Mouse (Mus musculus) CH12.LX (cell line): ENCODE results near the gene Mamdc4. TPM values are rescaled to one million over a fixed set of nuclear protein-coding genes. Genes with fewer than 3 reads are reported as not detected.

Source experiments
- DNase-seq: peaks from one replicate; pipeline ENCODE4 v3.0.0-alpha.2; 2013; ENCODE audit errors: extremely low read depth
- H3K27ac ChIP-seq: 2 replicates; pipeline ENCODE4 v1.5.1; 2012; ENCODE audit warnings: low read depth, mild to moderate bottlenecking, control low read depth, moderate library complexity; ENCODE audit not compliant: insufficient read depth
- H3K27me3 ChIP-seq: replicated peaks from 2 replicates; pipeline ENCODE3; 2012; ENCODE audit warnings: inconsistent platforms
- H3K36me3 ChIP-seq, 2 experiments: replicated peaks in 1 of 2; 2 replicates each; pipeline versions ENCODE3 to v1.6.1; 2012; ENCODE audit warnings: inconsistent platforms in 1 of 2, low read length in 1 of 2, mild to moderate bottlenecking in 1 of 2, mixed read lengths in 1 of 2, moderate library complexity in 1 of 2; ENCODE audit not compliant: control insufficient read depth in 1 of 2, insufficient read depth in 1 of 2
- H3K4me1 ChIP-seq, 2 experiments: 2 replicates each; pipeline ENCODE4 v1.6.1; 2012; ENCODE audit warnings: inconsistent platforms in 1 of 2, moderate library complexity in 1 of 2; ENCODE audit not compliant: insufficient read depth in 2 of 2, control insufficient read depth in 1 of 2
- H3K4me2 ChIP-seq: 2 replicates; pipeline ENCODE4 v1.6.1; 2012; ENCODE audit warnings: low read depth, mild to moderate bottlenecking, control low read depth; ENCODE audit not compliant: poor library complexity, insufficient read depth, severe bottlenecking
- H3K4me3 ChIP-seq, 3 experiments: fragments of 150-350 bp in 1 of 3; sonication (generic) in 1 of 3; replicated peaks in 1 of 3; 2 replicates each; pipeline versions ENCODE3 to v1.5.1; 2011 to 2012; ENCODE audit warnings: low read depth in 2 of 3, low read length in 2 of 3, mild to moderate bottlenecking in 2 of 3, moderate library complexity in 2 of 3, control low read depth in 1 of 3, improper control_type of control experiment in 1 of 3, inconsistent platforms in 1 of 3, mixed read lengths in 1 of 3; ENCODE audit not compliant: poor library complexity in 1 of 3
- H3K79me2 ChIP-seq: replicated peaks from 2 replicates; pipeline ENCODE4 v1.6.1; 2012; ENCODE audit warnings: mild to moderate bottlenecking, moderate library complexity; ENCODE audit not compliant: control insufficient read depth, poor library complexity, insufficient read depth, severe bottlenecking; ENCODE audit errors: extremely low read depth
- H3K9ac ChIP-seq: 2 replicates; pipeline ENCODE4 v1.6.1; 2012; ENCODE audit warnings: low read depth, mild to moderate bottlenecking, control low read depth, moderate library complexity; ENCODE audit not compliant: insufficient read depth
- H3K9me3 ChIP-seq: replicated peaks from 2 replicates; pipeline ENCODE3; 2012; ENCODE audit warnings: low read length, inconsistent platforms, mixed read lengths
- BHLHE40 ChIP-seq: IDR thresholded peaks from 2 replicates; pipeline ENCODE4 v1.6.1; 2011; ENCODE audit warnings: mild to moderate bottlenecking, low read depth, low read length, improper control_type of control experiment
- CHD2 ChIP-seq: IDR thresholded peaks from 2 replicates; pipeline ENCODE4 v1.6.1; 2011; ENCODE audit warnings: low read length, improper control_type of control experiment
- E2F4 ChIP-seq: IDR thresholded peaks from 2 replicates; pipeline ENCODE4 v1.6.1; 2011; ENCODE audit warnings: low read depth, low read length, improper control_type of control experiment; ENCODE audit not compliant: insufficient replicate concordance
- HCFC1 ChIP-seq: IDR thresholded peaks from 2 replicates; pipeline ENCODE4 v1.6.1; 2012; ENCODE audit warnings: low read depth, mild to moderate bottlenecking, inconsistent platforms, low read length, improper control_type of control experiment
- JUN ChIP-seq: IDR thresholded peaks from 2 replicates; pipeline ENCODE4 v1.6.1; 2011; ENCODE audit warnings: low read depth, mild to moderate bottlenecking, low read length, improper control_type of control experiment, moderate library complexity; ENCODE audit not compliant: insufficient read depth
- JUND ChIP-seq: conservative IDR thresholded peaks from 2 replicates; pipeline ENCODE4 v1.6.1; 2011; ENCODE audit warnings: low read depth, low read length, improper control_type of control experiment
- MAFK ChIP-seq: IDR thresholded peaks from 2 replicates; pipeline ENCODE4 v1.6.1; 2011; ENCODE audit warnings: low read length, improper control_type of control experiment; ENCODE audit not compliant: insufficient replicate concordance
- MAZ ChIP-seq: IDR thresholded peaks from 2 replicates; pipeline ENCODE4 v1.6.1; 2012; ENCODE audit warnings: low read depth, mild to moderate bottlenecking, inconsistent platforms, low read length, improper control_type of control experiment, moderate library complexity
- MEF2A ChIP-seq: IDR thresholded peaks from 2 replicates; pipeline ENCODE4 v1.6.1; 2014; ENCODE audit warnings: low read depth, mild to moderate bottlenecking, inconsistent platforms, low read length, improper control_type of control experiment, borderline replicate concordance
- MYC ChIP-seq: IDR thresholded peaks from 2 replicates; pipeline ENCODE4 v1.6.1; 2011; ENCODE audit warnings: low read depth, mild to moderate bottlenecking, improper control_type of control experiment, low read length
- POLR2A ChIP-seq: IDR thresholded peaks from 2 replicates; pipeline ENCODE4 v1.6.1; 2011; ENCODE audit warnings: low read depth, mild to moderate bottlenecking, improper control_type of control experiment, low read length
- POLR2AphosphoS2 ChIP-seq: IDR thresholded peaks from 2 replicates; pipeline ENCODE4 v1.6.1; 2011; ENCODE audit warnings: low read depth, low read length, improper control_type of control experiment
- RCOR1 ChIP-seq: conservative IDR thresholded peaks from 2 replicates; pipeline ENCODE4 v1.6.1; 2012; ENCODE audit warnings: low read depth, mild to moderate bottlenecking, inconsistent platforms, low read length, improper control_type of control experiment
- SIN3A ChIP-seq: IDR thresholded peaks from 2 replicates; pipeline ENCODE4 v1.6.1; 2012; ENCODE audit warnings: low read length, improper control_type of control experiment, inconsistent platforms
- TBP ChIP-seq: conservative IDR thresholded peaks from 2 replicates; pipeline ENCODE4 v1.6.1; 2011; ENCODE audit warnings: low read depth, low read length, improper control_type of control experiment
- USF2 ChIP-seq: conservative IDR thresholded peaks from 2 replicates; pipeline ENCODE4 v1.6.1; 2011; ENCODE audit warnings: low read depth, low read length, improper control_type of control experiment
- ZC3H11A ChIP-seq: IDR thresholded peaks from 2 replicates; pipeline ENCODE4 v1.6.1; 2012; ENCODE audit warnings: low read depth, mild to moderate bottlenecking, inconsistent platforms, low read length, improper control_type of control experiment
- ZNF384 ChIP-seq: IDR thresholded peaks from 2 replicates; pipeline ENCODE4 v1.6.1; 2012; ENCODE audit warnings: low read depth, low read length, improper control_type of control experiment, inconsistent platforms
- dilution Hi-C: fragments of 300-500 bp; cut with MboI; formaldehyde crosslinking; loops from 2 replicates; pipeline ENCODE4 v1.14.3; 2020; ENCODE audit warnings: low sequenced_read_pairs; ENCODE audit not compliant: extremely low pct_unique_long_range_greater_than_20kb, extremely low pct_ligation_motif_present
- in situ Hi-C: fragments of 300-500 bp; cut with MboI; formaldehyde crosslinking; loops from 3 replicates; pipeline ENCODE4 v1.14.3; 2019; ENCODE audit warnings: low sequenced_read_pairs, low pct_ligation_motif_present, low pct_unique_long_range_greater_than_20kb, mixed read lengths
- polyA plus RNA-seq: library from polyadenylated mRNA; unstranded; fragments of >175 nt; gene quantifications from 2 replicates; pipeline ENCODE4 v1.2.1, GENCODE M21; 2012; ENCODE audit warnings: low read depth; ENCODE audit not compliant: insufficient read length
- total RNA-seq, 2 experiments: library from RNA; depleted of rRNA; stranded (reverse); fragments of 300-350 nt in 1 of 2; fragments of >200 nt in 1 of 2; gene quantifications; 2 replicates each; pipeline ENCODE4 v1.2.3; 2012 to 2014

The Mamdc4 gene
- total and polyA plus RNA-seq, 3 experiments, result 4.4 to 34.9 (median 11.5) TPM

GRCm38 (mm10) chr2:25617578-25617977 lies 42.9 kb upstream of the Mamdc4 start, which contains the start of gene Ccdc183:
TSS of gene Ccdc183 (minus strand) at chr2:25617678.
- dilution Hi-C loops, result no loop called here
- in situ Hi-C loops, result no loop called here
- Histone ChIP-seq H3K4me1 (peaks cover 0 to 10% of the 10 kb centered on the region in 2 experiments; a peak in 2 of 4 replicates), H3K9ac (no peak within 1 kb of the TSS), H3K27ac (no peak within 1 kb of the TSS)
- TF ChIP-seq HCFC1, result no peak
- TF ChIP-seq MEF2A, result no peak
- TF ChIP-seq CHD2, result no peak
- TF ChIP-seq POLR2AphosphoS2, result no peak
- TF ChIP-seq, all 38 proteins: peak for 0
- Histone ChIP-seq H3K4me3 (no peak within 1 kb of the TSS), H3K27me3 (peaks cover 6% of the 10 kb centered on the region), H3K4me2 (no peak within 1 kb of the TSS), H3K79me2 (no peaks in the 10 kb centered on the region), H3K9me3 (no peaks in the 10 kb centered on the region), H3K36me3 (peaks cover 0 to 3% of the 10 kb centered on the region in 2 experiments)
- no peak for DNase-seq

GRCm38 (mm10) chr2:25616398-25616797 lies 41.8 kb upstream of the Mamdc4 start:
- no peak overlapping the region for H3K9ac ChIP-seq
- DNase-seq, result no peak
- H3K4me3 ChIP-seq, result no peak overlapping the region
- no peak overlapping the region for H3K27ac ChIP-seq
- TF ChIP-seq JUND (no peak), MAZ (no peak), RCOR1 (no peak), MAFK (no peak), TBP (no peak), ZNF384 (no peak), POLR2AphosphoS2 (no peak), JUN (no peak), BHLHE40 (no peak), SIN3A (no peak), HCFC1 (no peak), ZC3H11A (no peak), POLR2A (no peak), USF2 (no peak), E2F4 (no peak), MYC (no peak)
- H3K9me3 ChIP-seq, result no peaks in the 10 kb centered on the region
- in situ Hi-C loops, result no loop called here
- H3K4me2 ChIP-seq, result no peak overlapping the region
- H3K27me3 ChIP-seq, result peaks cover 1% of the 10 kb centered on the region
- peaks cover 0 to 3% of the 10 kb centered on the region in 2 experiments for H3K36me3 ChIP-seq
- H3K79me2 ChIP-seq, result no peaks in the 10 kb centered on the region
- dilution Hi-C loops, result no loop called here
- H3K4me1 ChIP-seq, result peaks cover 0 to 7% of the 10 kb centered on the region in 2 experiments; a peak in 2 of 4 replicates
